Mouse (Mus musculus): ENCODE measurements around the gene Vsig1. TPM values are rescaled to one million over a fixed set of nuclear protein-coding genes. Genes with fewer than 3 reads are reported as not detected.

The Vsig1 gene
- polyA plus RNA-seq, 1 experiment = not detected

DNA sequence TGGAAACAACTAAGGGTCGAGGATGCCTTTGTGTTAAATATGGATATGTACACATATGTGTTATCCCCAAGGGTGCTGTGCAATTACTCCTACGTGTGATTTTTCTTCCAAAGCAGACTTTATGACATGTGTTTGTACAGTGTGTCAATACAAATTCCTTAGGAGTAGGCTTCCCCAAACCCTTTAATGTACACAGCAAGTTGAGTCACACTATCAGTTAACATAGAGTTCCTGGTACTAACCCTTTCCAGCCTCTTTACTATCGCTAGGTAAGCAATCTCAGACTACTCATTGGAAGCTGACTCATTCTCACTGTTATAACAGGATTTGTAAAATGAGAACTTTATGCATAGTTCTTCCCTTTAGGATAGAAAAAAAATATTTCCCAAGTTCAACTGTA, 3.9 kb upstream of the Vsig1 start:
- H3K4me2 ChIP-seq (ENCODE audit: low read depth) = no peak overlapping the region
- no peaks in the 10 kb centered on the region for H3K79me2 ChIP-seq (ENCODE audit: control insufficient read depth, insufficient read depth)
- no peaks in the 10 kb centered on the region for H3K36me3 ChIP-seq (ENCODE audit: control insufficient read depth, insufficient read depth)
- no peak overlapping the region for H3ac ChIP-seq (ENCODE audit: control insufficient read depth, insufficient read length)
- no peaks in the 10 kb centered on the region for H3K27me3 ChIP-seq (ENCODE audit: control insufficient read depth, insufficient read depth, insufficient read length)
- H3K4me3 ChIP-seq = no peak overlapping the region
- TF ChIP-seq POLR2AphosphoS2 (IDR thresholded peaks at IDR 0.05; ENCODE audit: insufficient read length, low read depth) (no peak), USF1 (IDR thresholded peaks at IDR 0.05; ENCODE audit: low read depth) (no peak), SRF (IDR thresholded peaks at IDR 0.05; ENCODE audit: control insufficient read depth, insufficient read length, low read depth) (no peak), POLR2A (IDR thresholded peaks at IDR 0.05; ENCODE audit: insufficient read length, low read depth) (no peak)

DNA sequence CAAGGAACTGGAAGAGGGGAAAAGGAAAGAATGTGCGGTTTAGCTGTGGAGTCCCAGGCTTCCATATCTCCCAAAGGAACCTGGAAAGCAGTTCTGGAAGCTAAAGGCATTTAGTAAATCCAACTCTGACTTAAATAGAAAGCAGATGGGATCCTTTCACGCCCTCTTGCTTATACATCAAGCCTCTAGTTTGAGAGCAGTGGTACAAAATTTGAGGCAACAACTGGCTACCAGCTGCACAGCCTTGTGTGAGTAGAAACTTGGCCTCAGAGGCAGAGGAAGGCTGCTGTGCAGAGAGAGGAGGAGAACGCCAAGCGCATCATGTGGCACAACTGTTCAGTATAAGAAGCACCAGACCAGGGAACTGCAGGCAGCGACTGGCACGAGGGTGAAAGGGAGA, 13.9 kb downstream of the Vsig1 start:
- Histone ChIP-seq H3K36me3 (ENCODE audit: control insufficient read depth, insufficient read depth) (no peaks in the 10 kb centered on the region), H3ac (ENCODE audit: control insufficient read depth, insufficient read length) (no peak overlapping the region), H3K4me2 (ENCODE audit: low read depth) (no peak overlapping the region), H3K79me2 (ENCODE audit: control insufficient read depth, insufficient read depth) (no peaks in the 10 kb centered on the region), H3K27me3 (ENCODE audit: control insufficient read depth, insufficient read depth, insufficient read length) (no peaks in the 10 kb centered on the region), H3K4me3 (no peak overlapping the region)
- TF ChIP-seq TCF3 (IDR thresholded peaks at IDR 0.05; ENCODE audit: insufficient read length, low read depth) (no peak), POLR2A (IDR thresholded peaks at IDR 0.05; ENCODE audit: insufficient read length, low read depth) (no peak), MAX (IDR thresholded peaks at IDR 0.05; ENCODE audit: low read depth) (no peak), E2F4 (IDR thresholded peaks at IDR 0.05; ENCODE audit: insufficient read depth) (no peak), CEBPB (IDR thresholded peaks at IDR 0.05; ENCODE audit: insufficient read depth, poor library complexity, severe bottlenecking) (no peak), REST (IDR thresholded peaks at IDR 0.05; ENCODE audit: insufficient read depth, insufficient read length) (no peak), POLR2AphosphoS2 (IDR thresholded peaks at IDR 0.05; ENCODE audit: insufficient read length, low read depth) (no peak), TCF12 (IDR thresholded peaks at IDR 0.05; ENCODE audit: insufficient read depth, poor library complexity, severe bottlenecking) (no peak), USF1 (IDR thresholded peaks at IDR 0.05; ENCODE audit: low read depth) (no peak), MYOD1 (IDR thresholded peaks at IDR 0.05; ENCODE audit: control insufficient read depth in 1 of 3, insufficient read length in 2 of 3, low read depth in 2 of 3) (no peak), SRF (IDR thresholded peaks at IDR 0.05; ENCODE audit: control insufficient read depth, insufficient read length, low read depth) (no peak), MYOG (IDR thresholded peaks at IDR 0.05; ENCODE audit: control insufficient read depth in 1 of 3, insufficient read depth in 1 of 3, insufficient read length in 2 of 3, low read depth in 2 of 3) (no peak)

DNA sequence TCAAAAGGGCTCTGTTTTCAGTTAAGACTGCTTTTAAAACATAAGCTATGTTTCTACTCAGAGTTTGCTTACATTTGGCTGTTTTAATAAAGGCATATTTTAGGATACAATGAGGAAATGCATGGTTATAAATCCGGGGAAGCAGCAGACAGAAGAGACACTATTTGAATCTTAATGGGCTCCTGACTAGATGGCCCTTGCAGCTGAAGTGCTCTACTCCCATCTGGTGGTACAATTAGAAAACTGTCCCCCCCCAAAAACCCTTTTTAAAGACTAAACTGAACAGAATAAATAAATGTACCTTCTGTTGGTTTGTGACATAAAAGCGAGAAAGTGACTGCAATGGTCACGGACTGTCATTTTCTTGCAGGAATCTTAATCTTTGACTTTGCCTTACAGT, 24.7 kb downstream of the Vsig1 start:
- no peak overlapping the region for H3K4me2 ChIP-seq (ENCODE audit: low read depth)
- H3K4me3 ChIP-seq = no peak overlapping the region
- TF ChIP-seq TCF3 (IDR thresholded peaks at IDR 0.05; ENCODE audit: insufficient read length, low read depth) = no peak
- no peak for TF ChIP-seq MYOD1 (IDR thresholded peaks at IDR 0.05; ENCODE audit: control insufficient read depth in 1 of 3, insufficient read length in 2 of 3, low read depth in 2 of 3)
- no peak for TF ChIP-seq TCF12 (IDR thresholded peaks at IDR 0.05; ENCODE audit: insufficient read depth, poor library complexity, severe bottlenecking)
- TF ChIP-seq POLR2A (IDR thresholded peaks at IDR 0.05; ENCODE audit: insufficient read length, low read depth) = no peak
- no peak for TF ChIP-seq USF1 (IDR thresholded peaks at IDR 0.05; ENCODE audit: low read depth)
- no peak for TF ChIP-seq REST (IDR thresholded peaks at IDR 0.05; ENCODE audit: insufficient read depth, insufficient read length)
- no peak for TF ChIP-seq E2F4 (IDR thresholded peaks at IDR 0.05; ENCODE audit: insufficient read depth)
- no peak for TF ChIP-seq SRF (IDR thresholded peaks at IDR 0.05; ENCODE audit: control insufficient read depth, insufficient read length, low read depth)
- TF ChIP-seq MAX (IDR thresholded peaks at IDR 0.05; ENCODE audit: low read depth) = no peak
- TF ChIP-seq MYOG (IDR thresholded peaks at IDR 0.05; ENCODE audit: control insufficient read depth in 1 of 3, insufficient read depth in 1 of 3, insufficient read length in 2 of 3, low read depth in 2 of 3) = no peak
- H3K79me2 ChIP-seq (ENCODE audit: control insufficient read depth, insufficient read depth) = no peaks in the 10 kb centered on the region
- H3K27me3 ChIP-seq (ENCODE audit: control insufficient read depth, insufficient read depth, insufficient read length) = no peaks in the 10 kb centered on the region
- H3K36me3 ChIP-seq (ENCODE audit: control insufficient read depth, insufficient read depth) = no peaks in the 10 kb centered on the region
- no peak overlapping the region for H3ac ChIP-seq (ENCODE audit: control insufficient read depth, insufficient read length)

DNA sequence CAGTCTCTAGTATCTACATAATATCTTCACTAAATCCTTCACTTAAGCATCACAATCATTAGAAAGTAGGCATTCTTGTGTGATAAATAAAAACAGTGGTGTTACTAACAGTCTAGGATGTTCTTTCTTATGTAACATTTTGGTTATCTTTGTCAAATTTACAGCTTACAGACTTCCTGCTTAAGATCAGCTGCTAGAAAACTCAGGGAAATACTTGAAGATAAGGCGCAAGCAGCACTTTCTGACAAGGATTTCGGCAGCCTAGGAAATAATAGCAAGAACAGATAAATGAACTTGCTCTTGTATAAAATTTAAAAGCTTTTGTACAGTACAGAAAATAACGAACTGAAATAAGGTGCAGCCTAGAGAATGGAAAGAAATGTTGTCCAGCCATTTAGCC, 25.9 kb downstream of the Vsig1 start:
- Histone ChIP-seq H3K36me3 (ENCODE audit: control insufficient read depth, insufficient read depth) (no peaks in the 10 kb centered on the region), H3K4me3 (no peak overlapping the region), H3ac (ENCODE audit: control insufficient read depth, insufficient read length) (no peak overlapping the region), H3K79me2 (ENCODE audit: control insufficient read depth, insufficient read depth) (no peaks in the 10 kb centered on the region), H3K27me3 (ENCODE audit: control insufficient read depth, insufficient read depth, insufficient read length) (no peaks in the 10 kb centered on the region), H3K4me2 (ENCODE audit: low read depth) (no peak overlapping the region)
- TF ChIP-seq MYOD1 (IDR thresholded peaks at IDR 0.05; ENCODE audit: control insufficient read depth in 1 of 3, insufficient read length in 2 of 3, low read depth in 2 of 3) (no peak), REST (IDR thresholded peaks at IDR 0.05; ENCODE audit: insufficient read depth, insufficient read length) (no peak), POLR2AphosphoS2 (IDR thresholded peaks at IDR 0.05; ENCODE audit: insufficient read length, low read depth) (no peak), TCF3 (IDR thresholded peaks at IDR 0.05; ENCODE audit: insufficient read length, low read depth) (no peak), MAX (IDR thresholded peaks at IDR 0.05; ENCODE audit: low read depth) (no peak), TCF12 (IDR thresholded peaks at IDR 0.05; ENCODE audit: insufficient read depth, poor library complexity, severe bottlenecking) (no peak), USF1 (IDR thresholded peaks at IDR 0.05; ENCODE audit: low read depth) (no peak), POLR2A (IDR thresholded peaks at IDR 0.05; ENCODE audit: insufficient read length, low read depth) (no peak), MYOG (IDR thresholded peaks at IDR 0.05; ENCODE audit: control insufficient read depth in 1 of 3, insufficient read depth in 1 of 3, insufficient read length in 2 of 3, low read depth in 2 of 3) (no peak), SRF (IDR thresholded peaks at IDR 0.05; ENCODE audit: control insufficient read depth, insufficient read length, low read depth) (no peak), E2F4 (IDR thresholded peaks at IDR 0.05; ENCODE audit: insufficient read depth) (no peak), CEBPB (IDR thresholded peaks at IDR 0.05; ENCODE audit: insufficient read depth, poor library complexity, severe bottlenecking) (no peak)

DNA sequence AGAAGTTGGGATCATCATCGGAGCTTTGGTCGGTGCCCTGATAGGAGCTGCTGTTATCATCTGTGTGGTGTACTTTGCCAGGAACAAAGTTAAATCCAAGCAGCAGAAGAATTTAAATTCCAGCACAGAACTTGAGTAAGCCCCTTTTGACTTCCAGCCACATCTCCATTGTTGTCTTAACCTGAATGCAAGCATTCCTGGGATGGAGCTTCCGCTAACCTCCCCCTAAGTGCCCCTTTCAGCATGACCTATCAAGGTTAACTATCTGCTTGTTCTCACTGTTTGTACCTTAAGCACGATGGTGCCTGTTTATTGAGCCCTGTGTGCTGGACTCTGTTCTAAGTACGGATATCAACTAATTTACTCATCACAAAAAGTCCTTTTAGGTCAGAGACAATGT, 28.9 kb downstream of the Vsig1 start:
- H3K79me2 ChIP-seq (ENCODE audit: control insufficient read depth, insufficient read depth) = no peaks in the 10 kb centered on the region
- H3K27me3 ChIP-seq (ENCODE audit: control insufficient read depth, insufficient read depth, insufficient read length) = no peaks in the 10 kb centered on the region
- H3K4me2 ChIP-seq (ENCODE audit: low read depth) = no peak overlapping the region
- TF ChIP-seq REST (IDR thresholded peaks at IDR 0.05; ENCODE audit: insufficient read depth, insufficient read length) = no peak
- TF ChIP-seq MYOG (IDR thresholded peaks at IDR 0.05; ENCODE audit: control insufficient read depth in 1 of 3, insufficient read depth in 1 of 3, insufficient read length in 2 of 3, low read depth in 2 of 3) = no peak
- no peak for TF ChIP-seq CEBPB (IDR thresholded peaks at IDR 0.05; ENCODE audit: insufficient read depth, poor library complexity, severe bottlenecking)
- no peak for TF ChIP-seq USF1 (IDR thresholded peaks at IDR 0.05; ENCODE audit: low read depth)
- TF ChIP-seq TCF12 (IDR thresholded peaks at IDR 0.05; ENCODE audit: insufficient read depth, poor library complexity, severe bottlenecking) = no peak
- no peak for TF ChIP-seq E2F4 (IDR thresholded peaks at IDR 0.05; ENCODE audit: insufficient read depth)
- TF ChIP-seq MAX (IDR thresholded peaks at IDR 0.05; ENCODE audit: low read depth) = no peak
- no peak for TF ChIP-seq TCF3 (IDR thresholded peaks at IDR 0.05; ENCODE audit: insufficient read length, low read depth)
- no peak for TF ChIP-seq SRF (IDR thresholded peaks at IDR 0.05; ENCODE audit: control insufficient read depth, insufficient read length, low read depth)
- TF ChIP-seq POLR2AphosphoS2 (IDR thresholded peaks at IDR 0.05; ENCODE audit: insufficient read length, low read depth) = no peak
- no peak for TF ChIP-seq MYOD1 (IDR thresholded peaks at IDR 0.05; ENCODE audit: control insufficient read depth in 1 of 3, insufficient read length in 2 of 3, low read depth in 2 of 3)
- no peak for TF ChIP-seq POLR2A (IDR thresholded peaks at IDR 0.05; ENCODE audit: insufficient read length, low read depth)
- no peak overlapping the region for H3ac ChIP-seq (ENCODE audit: control insufficient read depth, insufficient read length)
- no peak overlapping the region for H3K4me3 ChIP-seq
- no peaks in the 10 kb centered on the region for H3K36me3 ChIP-seq (ENCODE audit: control insufficient read depth, insufficient read depth)
